Mouse (Mus musculus): ENCODE data around the gene Pop7. TPM values are rescaled to one million over a fixed set of nuclear protein-coding genes. Genes with fewer than 3 reads are reported as not detected.

Pop7 gene
- polyA plus RNA-seq, 1 experiment from 2014 or later, result 28.3 TPM

GRCm38 (mm10) chr5:137455866-137456591 lies 46.3 kb downstream of the Pop7 start:
- Histone ChIP-seq H3K9me3 (replicated peaks; ENCODE audit: control insufficient read depth, low read length) (no peaks in the 10 kb centered on the region), H3K36me3 (ENCODE audit: control insufficient read depth, insufficient read depth) (no peaks in the 10 kb centered on the region), H3K4me3 (ENCODE audit: low read depth, low read length) (no peak overlapping the region), H3K4me2 (ENCODE audit: low read depth, low read length) (no peak overlapping the region), H3K9ac (ENCODE audit: low read depth, low read length) (no peak overlapping the region), H3K4me1 (ENCODE audit: control insufficient read depth, low read depth, low read length) (no peaks in the 10 kb centered on the region), H3K27ac (ENCODE audit: low read length) (no peak overlapping the region), H3K27me3 (ENCODE audit: control insufficient read depth, insufficient read depth, low read depth, low read length) (no peaks in the 10 kb centered on the region)
- ATAC-seq (ENCODE audit: low read depth), result peak; percentile 91
- WGBS (ENCODE audit: insufficient replicate concordance), result 30% methylated on average over 7 of the region's 7 CpGs

GRCm38 (mm10) chr5:137455206-137455605 lies 47.1 kb downstream of the Pop7 start:
- Histone ChIP-seq H3K36me3 (ENCODE audit: control insufficient read depth, insufficient read depth) (no peaks in the 10 kb centered on the region), H3K27ac (ENCODE audit: low read length) (no peak overlapping the region), H3K4me3 (ENCODE audit: low read depth, low read length) (no peak overlapping the region), H3K27me3 (ENCODE audit: control insufficient read depth, insufficient read depth, low read depth, low read length) (no peaks in the 10 kb centered on the region), H3K4me1 (ENCODE audit: control insufficient read depth, low read depth, low read length) (no peaks in the 10 kb centered on the region), H3K9ac (ENCODE audit: low read depth, low read length) (no peak overlapping the region), H3K9me3 (replicated peaks; ENCODE audit: control insufficient read depth, low read length) (no peaks in the 10 kb centered on the region), H3K4me2 (ENCODE audit: low read depth, low read length) (no peak overlapping the region)
- ATAC-seq (ENCODE audit: low read depth), result no peak
- 23% methylated on average over 6 of the region's 6 CpGs for WGBS (ENCODE audit: insufficient replicate concordance)

Small RNA genes within 50 kb of the gene (microRNA-seq; reads per million reads assigned to microRNA genes)
- 1.2 reads per million for gene Mir6418

Other genes with a start within 250 kb of the Pop7 start
- gene Ache, start 215.0 kb downstream of the Pop7 start, polyA plus RNA-seq (2015; fragmentation: Nextera tagmentation; extraction: Ambion mirVana), result 14.4 and 18.6 TPM in 2 replicates
- 7.0 and 7.8 TPM in 2 replicates for gene Ufsp1, start 207.9 kb downstream of the Pop7 start, polyA plus RNA-seq (2015; fragmentation: Nextera tagmentation; extraction: Ambion mirVana)
- 68.0 and 69.7 TPM in 2 replicates for gene Srrt, start 194.8 kb downstream of the Pop7 start, polyA plus RNA-seq (2015; fragmentation: Nextera tagmentation; extraction: Ambion mirVana)
- gene Trip6, start 188.1 kb downstream of the Pop7 start, polyA plus RNA-seq (2015; fragmentation: Nextera tagmentation; extraction: Ambion mirVana), result 9.3 and 9.6 TPM in 2 replicates
- gene Slc12a9, start 168.9 kb downstream of the Pop7 start, polyA plus RNA-seq (2015; fragmentation: Nextera tagmentation; extraction: Ambion mirVana), result 2.8 and 3.0 TPM in 2 replicates
- 7.3 and 9.1 TPM in 2 replicates for gene Ephb4, start 152.4 kb downstream of the Pop7 start, polyA plus RNA-seq (2015; fragmentation: Nextera tagmentation; extraction: Ambion mirVana)
- gene Zan, start 25.5 kb downstream of the Pop7 start, polyA plus RNA-seq (2015; fragmentation: Nextera tagmentation; extraction: Ambion mirVana), result 0.07 and 0.11 TPM in 2 replicates
- 2.8 and 3.1 TPM in 2 replicates for gene Gigyf1, start 16.0 kb upstream of the Pop7 start, polyA plus RNA-seq (2015; fragmentation: Nextera tagmentation; extraction: Ambion mirVana)
- gene Epo, start 30.7 kb upstream of the Pop7 start, polyA plus RNA-seq (2015; fragmentation: Nextera tagmentation; extraction: Ambion mirVana), result 0.81 and 1.2 TPM in 2 replicates
- gene Gnb2, start 31.0 kb upstream of the Pop7 start, polyA plus RNA-seq (2015; fragmentation: Nextera tagmentation; extraction: Ambion mirVana), result 125 and 127 TPM in 2 replicates
- gene Actl6b, start 51.0 kb upstream of the Pop7 start, polyA plus RNA-seq (2015; fragmentation: Nextera tagmentation; extraction: Ambion mirVana), result 0.05 TPM in 1 of 2 replicates, not detected in the other
- 60.5 and 62.5 TPM in 2 replicates for gene Tfr2, start 67.3 kb upstream of the Pop7 start, polyA plus RNA-seq (2015; fragmentation: Nextera tagmentation; extraction: Ambion mirVana)
- gene Mospd3, start 98.5 kb upstream of the Pop7 start, polyA plus RNA-seq (2015; fragmentation: Nextera tagmentation; extraction: Ambion mirVana), result 21.3 and 23.1 TPM in 2 replicates
- gene Pcolce, start 111.3 kb upstream of the Pop7 start, polyA plus RNA-seq (2015; fragmentation: Nextera tagmentation; extraction: Ambion mirVana), result 15.0 and 21.5 TPM in 2 replicates
- gene Fbxo24, start 126.5 kb upstream of the Pop7 start, polyA plus RNA-seq (2015; fragmentation: Nextera tagmentation; extraction: Ambion mirVana), result 0.07 and 0.13 TPM in 2 replicates
- 25.1 and 26.8 TPM in 2 replicates for gene Lrch4, start 126.6 kb upstream of the Pop7 start, polyA plus RNA-seq (2015; fragmentation: Nextera tagmentation; extraction: Ambion mirVana)
- 5.2 and 6.1 TPM in 2 replicates for gene Gm20605, start 126.7 kb upstream of the Pop7 start, polyA plus RNA-seq (2015; fragmentation: Nextera tagmentation; extraction: Ambion mirVana)
- 4.5 and 6.7 TPM in 2 replicates for gene Sap25, start 138.8 kb upstream of the Pop7 start, polyA plus RNA-seq (2015; fragmentation: Nextera tagmentation; extraction: Ambion mirVana)
- 0.15 TPM in 1 of 2 replicates, not detected in the other for gene Irs3, start 143.2 kb upstream of the Pop7 start, polyA plus RNA-seq (2015; fragmentation: Nextera tagmentation; extraction: Ambion mirVana)
- 29.4 and 30.5 TPM in 2 replicates for gene Agfg2, start 182.2 kb upstream of the Pop7 start, polyA plus RNA-seq (2015; fragmentation: Nextera tagmentation; extraction: Ambion mirVana)
- 0.21 and 0.33 TPM in 2 replicates for gene Nyap1, start 239.1 kb upstream of the Pop7 start, polyA plus RNA-seq (2015; fragmentation: Nextera tagmentation; extraction: Ambion mirVana)
- 59.8 and 64.4 TPM in 2 replicates for gene Tsc22d4, start 243.2 kb upstream of the Pop7 start, polyA plus RNA-seq (2015; fragmentation: Nextera tagmentation; extraction: Ambion mirVana)